Mouse (Mus musculus): ENCODE data around the gene Eif5a. TPM values are rescaled to one million over a fixed set of nuclear protein-coding genes. Genes with fewer than 3 reads are reported as not detected.

Eif5a gene
- total and polyA plus RNA-seq, 3 experiments: 1,419 to 3,314 (median 2,729) TPM

DNA sequence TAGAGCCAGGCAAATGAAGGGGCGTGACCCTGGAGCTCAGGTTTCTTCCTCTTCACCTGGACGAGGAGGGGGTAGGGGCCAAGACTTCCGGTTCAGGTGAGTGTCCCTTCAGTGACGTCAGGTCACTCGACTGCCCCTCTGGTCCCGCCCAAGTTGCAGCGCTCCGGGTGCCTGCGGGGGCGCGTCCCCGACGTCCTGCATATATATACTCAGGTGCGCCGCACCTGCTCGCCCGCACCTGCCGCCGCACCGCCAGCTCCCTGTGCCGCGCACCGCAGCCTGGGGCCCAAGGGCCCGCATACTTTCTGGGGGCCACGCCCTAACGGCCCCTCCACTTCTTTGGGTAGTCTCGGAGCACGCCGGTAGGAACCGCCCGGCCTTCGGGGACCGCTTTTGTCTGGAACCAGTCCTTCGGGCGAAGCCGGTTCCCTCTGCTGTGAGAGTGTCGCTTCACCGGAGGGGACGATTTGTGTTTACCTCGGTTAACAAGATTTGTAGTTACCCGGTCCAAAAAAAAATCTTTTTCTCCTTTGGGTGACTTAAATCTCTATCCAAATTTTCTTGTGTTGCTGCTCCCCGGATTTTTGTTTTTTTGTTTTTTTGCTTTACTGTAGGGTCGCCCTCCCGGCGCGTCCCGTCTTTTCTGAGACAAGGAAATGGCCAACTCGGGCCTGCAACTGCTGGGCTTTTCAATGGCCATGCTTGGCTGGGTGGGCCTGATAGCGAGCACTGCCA, 43.7 kb upstream of the Eif5a start:
- Histone ChIP-seq H3K27ac (ENCODE audit: insufficient read depth, low read depth) (no peak overlapping the region), H3K9me3 (replicated peaks; ENCODE audit: low read length) (peaks cover 24% of the 10 kb centered on the region), H3K36me3 (replicated peaks in 1 of 2; ENCODE audit: control insufficient read depth in 1 of 2, insufficient read depth in 1 of 2, low read length in 1 of 2) (peaks cover 11 to 29% of the 10 kb centered on the region in 2 experiments), H3K79me2 (replicated peaks; ENCODE audit: control insufficient read depth, extremely low read depth, insufficient read depth, poor library complexity, severe bottlenecking) (no peaks in the 10 kb centered on the region), H3K4me1 (ENCODE audit: control insufficient read depth in 1 of 2, insufficient read depth in 2 of 2) (peaks cover 15 to 28% of the 10 kb centered on the region in 2 experiments), H3K4me2 (ENCODE audit: insufficient read depth, low read depth, poor library complexity, severe bottlenecking) (no peak overlapping the region), H3K27me3 (replicated peaks) (no peaks in the 10 kb centered on the region), H3K9ac (ENCODE audit: insufficient read depth, low read depth) (no peak overlapping the region), H3K4me3 (replicated peaks in 1 of 3; ENCODE audit: low read depth in 2 of 3, low read length in 2 of 3, poor library complexity in 1 of 3) (no peak overlapping the region)
- dilution Hi-C loops (cut with MboI; ENCODE audit: extremely low pct_ligation_motif_present, extremely low pct_unique_long_range_greater_than_20kb, low sequenced_read_pairs) (no loop called here), in situ Hi-C loops (cut with MboI; ENCODE audit: low pct_ligation_motif_present, low pct_unique_long_range_greater_than_20kb, low sequenced_read_pairs) (no loop called here)
- TF ChIP-seq JUN (IDR thresholded peaks at IDR 0.05; ENCODE audit: insufficient read depth, low read depth, low read length) (no peak), CTCF (conservative IDR thresholded peaks at IDR 0.05 in 1 of 2, IDR thresholded peaks at IDR 0.05 in 1 of 2; ENCODE audit: low read depth in 2 of 2, low read length in 2 of 2) (no peak), RCOR1 (conservative IDR thresholded peaks at IDR 0.05; ENCODE audit: low read depth, low read length) (no peak), E2F4 (IDR thresholded peaks at IDR 0.05; ENCODE audit: insufficient replicate concordance, low read depth, low read length) (no peak), TBP (conservative IDR thresholded peaks at IDR 0.05; ENCODE audit: low read depth, low read length) (no peak), PAX5 (IDR thresholded peaks at IDR 0.05; ENCODE audit: low read length) (no peak), ZKSCAN1 (IDR thresholded peaks at IDR 0.05; ENCODE audit: borderline replicate concordance, low read depth, low read length) (no peak), CHD1 (IDR thresholded peaks at IDR 0.05; ENCODE audit: low read depth, low read length) (no peak), GABPA (IDR thresholded peaks at IDR 0.05; ENCODE audit: insufficient replicate concordance, low read depth, low read length) (no peak), CHD2 (IDR thresholded peaks at IDR 0.05; ENCODE audit: low read length) (no peak), MAZ (IDR thresholded peaks at IDR 0.05; ENCODE audit: low read depth, low read length) (no peak), KAT2A (IDR thresholded peaks at IDR 0.05; ENCODE audit: insufficient replicate concordance, low read length) (no peak), JUND (conservative IDR thresholded peaks at IDR 0.05; ENCODE audit: low read depth, low read length) (no peak)
- DNase-seq (ENCODE audit: extremely low read depth): no peak

DNA sequence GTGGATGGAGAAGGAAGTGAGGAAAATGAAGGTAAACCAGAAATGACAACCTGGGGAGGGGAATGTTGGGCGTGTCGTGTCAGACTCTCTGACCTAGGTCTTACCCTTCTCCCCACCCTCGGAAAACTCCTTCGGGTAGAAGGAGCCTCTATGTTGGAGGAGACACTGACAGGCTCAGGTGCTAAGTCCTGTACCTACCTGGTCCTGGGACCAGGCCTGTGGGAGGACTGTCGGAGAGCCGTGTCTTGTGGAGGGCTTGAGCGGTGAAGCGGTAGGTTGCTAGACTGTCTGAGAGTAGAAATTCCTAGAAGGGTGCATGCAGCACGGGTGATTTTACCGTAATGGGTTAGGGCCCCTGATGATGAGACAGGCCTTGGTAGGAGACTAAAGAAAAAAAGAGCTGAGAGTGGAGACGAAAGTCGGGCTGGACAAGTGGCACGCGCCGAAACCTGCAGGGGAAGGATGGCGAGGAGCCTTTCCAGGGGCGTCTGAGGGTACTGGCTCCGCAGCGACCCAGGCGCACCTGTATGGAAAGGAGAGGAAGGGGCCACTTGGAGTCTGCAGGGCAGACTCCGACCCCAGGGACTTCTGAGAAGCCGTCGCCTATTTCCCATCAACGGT, 43.0 kb upstream of the Eif5a start, which contains the start of gene Cldn7:
Gene Cldn7 (plus strand): TSS at position 130 of the 621 bp plus-strand sequence.
- DNase-seq (ENCODE audit: extremely low read depth): no peak
- no peak within 1 kb of the TSS for H3K4me2 ChIP-seq (ENCODE audit: insufficient read depth, low read depth, poor library complexity, severe bottlenecking)
- no peak within 1 kb of the TSS for H3K4me3 ChIP-seq (replicated peaks in 1 of 3; ENCODE audit: low read depth in 2 of 3, low read length in 2 of 3, poor library complexity in 1 of 3)
- H3K4me1 ChIP-seq (ENCODE audit: control insufficient read depth in 1 of 2, insufficient read depth in 2 of 2): peaks cover 8 to 22% of the 10 kb centered on the region in 2 experiments
- peaks cover 24% of the 10 kb centered on the region for H3K9me3 ChIP-seq (replicated peaks; ENCODE audit: low read length)
- TF ChIP-seq HCFC1 (IDR thresholded peaks at IDR 0.05; ENCODE audit: low read depth, low read length): no peak
- no peak for TF ChIP-seq ZC3H11A (IDR thresholded peaks at IDR 0.05; ENCODE audit: low read depth, low read length)
- no peak for TF ChIP-seq MYC (IDR thresholded peaks at IDR 0.05; ENCODE audit: low read depth, low read length)
- TF ChIP-seq ELF1 (IDR thresholded peaks at IDR 0.05; ENCODE audit: low read depth, low read length): no peak
- no peak for TF ChIP-seq UBTF (IDR thresholded peaks at IDR 0.05; ENCODE audit: low read depth, low read length)
- no peak for TF ChIP-seq JUND (conservative IDR thresholded peaks at IDR 0.05; ENCODE audit: low read depth, low read length)
- no peak for TF ChIP-seq POLR2A (IDR thresholded peaks at IDR 0.05; ENCODE audit: low read depth, low read length)
- TF ChIP-seq ZKSCAN1 (IDR thresholded peaks at IDR 0.05; ENCODE audit: borderline replicate concordance, low read depth, low read length): no peak
- TF ChIP-seq GABPA (IDR thresholded peaks at IDR 0.05; ENCODE audit: insufficient replicate concordance, low read depth, low read length): no peak
- TF ChIP-seq SMC3 (IDR thresholded peaks at IDR 0.05; ENCODE audit: low read depth, low read length): no peak
- TF ChIP-seq ZNF384 (IDR thresholded peaks at IDR 0.05; ENCODE audit: low read depth, low read length): no peak
- no peak for TF ChIP-seq ZMIZ1 (IDR thresholded peaks at IDR 0.05; ENCODE audit: low read depth, low read length)
- no peak for TF ChIP-seq PAX5 (IDR thresholded peaks at IDR 0.05; ENCODE audit: low read length)
- no peak for TF ChIP-seq BHLHE40 (IDR thresholded peaks at IDR 0.05; ENCODE audit: low read depth, low read length)
- TF ChIP-seq USF1 (IDR thresholded peaks at IDR 0.05; ENCODE audit: low read depth, low read length): no peak
- TF ChIP-seq CHD2 (IDR thresholded peaks at IDR 0.05; ENCODE audit: low read length): no peak
- H3K36me3 ChIP-seq (replicated peaks in 1 of 2; ENCODE audit: control insufficient read depth in 1 of 2, insufficient read depth in 1 of 2, low read length in 1 of 2): peaks cover 11 to 26% of the 10 kb centered on the region in 2 experiments
- H3K79me2 ChIP-seq (replicated peaks; ENCODE audit: control insufficient read depth, extremely low read depth, insufficient read depth, poor library complexity, severe bottlenecking): no peaks in the 10 kb centered on the region
- in situ Hi-C loops (cut with MboI; ENCODE audit: low pct_ligation_motif_present, low pct_unique_long_range_greater_than_20kb, low sequenced_read_pairs): no loop called here
- no peak within 1 kb of the TSS for H3K27ac ChIP-seq (ENCODE audit: insufficient read depth, low read depth)
- dilution Hi-C loops (cut with MboI; ENCODE audit: extremely low pct_ligation_motif_present, extremely low pct_unique_long_range_greater_than_20kb, low sequenced_read_pairs): no loop called here
- H3K9ac ChIP-seq (ENCODE audit: insufficient read depth, low read depth): no peak within 1 kb of the TSS
- H3K27me3 ChIP-seq (replicated peaks): no peaks in the 10 kb centered on the region
